Mouse (Mus musculus): ENCODE measurements at regions not wholly inside any gene's neighbourhood (a gene's known extent, or its start where the extent isn't known, plus 50 kb on each side); places are given as distances from the start of the nearest gene placed in this dataset.

- DNase-seq = no peak
Measured at GRCm38 (mm10) chr15:31965542-31965941, 211.5 kb upstream of the Tas2r119 start.

GRCm38 (mm10) chr15:31972891-31973290 is 204.2 kb upstream of the Tas2r119 start:
- no peak for DNase-seq
- Histone ChIP-seq H3K27ac (no peak overlapping the region), H3K4me3 (no peak overlapping the region)
- no peak for TF ChIP-seq CTCF (IDR thresholded peaks at IDR 0.05)
- intact Hi-C loops (cut with DNase I) = no loop called here

More at GRCm38 (mm10) chr15:31965542-31965941, 211.5 kb upstream of the Tas2r119 start:
- Histone ChIP-seq H3K27ac (no peak overlapping the region), H3K4me3 (no peak overlapping the region)
- TF ChIP-seq CTCF (IDR thresholded peaks at IDR 0.05) = no peak
- intact Hi-C loops (cut with DNase I) = no loop called here

- no peak for DNase-seq
- no peak for TF ChIP-seq CTCF (IDR thresholded peaks at IDR 0.05)
- no peak overlapping the region for H3K4me3 ChIP-seq
- H3K27ac ChIP-seq = no peak overlapping the region
- intact Hi-C loops (cut with DNase I) = no loop called here
Measured at GRCm38 (mm10) chr15:31973889-31974288, 203.2 kb upstream of the Tas2r119 start.

GRCm38 (mm10) chr15:31976461-31976860 is 200.6 kb upstream of the Tas2r119 start:
- no peak for DNase-seq
- no peak overlapping the region for H3K27ac ChIP-seq
- no peak for TF ChIP-seq CTCF (IDR thresholded peaks at IDR 0.05)
- intact Hi-C loops (cut with DNase I) = no loop called here
- H3K4me3 ChIP-seq = no peak overlapping the region

- Histone ChIP-seq H3K27ac (no peak overlapping the region), H3K4me3 (no peak overlapping the region)
- DNase-seq = no peak
- no peak for TF ChIP-seq CTCF (IDR thresholded peaks at IDR 0.05)
- intact Hi-C loops (cut with DNase I) = no loop called here
Measured at GRCm38 (mm10) chr15:31977563-31977962, 199.5 kb upstream of the Tas2r119 start.

- TF ChIP-seq CTCF (IDR thresholded peaks at IDR 0.05) = no peak
- intact Hi-C loops (cut with DNase I) = no loop called here
Measured at GRCm38 (mm10) chr15:31979961-31980360, 197.1 kb upstream of the Tas2r119 start.

GRCm38 (mm10) chr15:31980791-31981190 is 196.3 kb upstream of the Tas2r119 start:
- DNase-seq = no peak
- intact Hi-C loops (cut with DNase I) = no loop called here
- no peak for TF ChIP-seq CTCF (IDR thresholded peaks at IDR 0.05)
- H3K27ac ChIP-seq = no peak overlapping the region
- no peak overlapping the region for H3K4me3 ChIP-seq

More at GRCm38 (mm10) chr15:31979961-31980360, 197.1 kb upstream of the Tas2r119 start:
- DNase-seq = no peak
- Histone ChIP-seq H3K27ac (no peak overlapping the region), H3K4me3 (no peak overlapping the region)

- no peak for TF ChIP-seq CTCF (IDR thresholded peaks at IDR 0.05)
- intact Hi-C loops (cut with DNase I) = no loop called here
- no peak overlapping the region for H3K4me3 ChIP-seq
- no peak for DNase-seq
- no peak overlapping the region for H3K27ac ChIP-seq
Measured at GRCm38 (mm10) chr15:31987291-31987690, 189.8 kb upstream of the Tas2r119 start.

- TF ChIP-seq CTCF (IDR thresholded peaks at IDR 0.05) = no peak
- intact Hi-C loops (cut with DNase I) = no loop called here
- H3K27ac ChIP-seq = no peak overlapping the region
- no peak for DNase-seq
- H3K4me3 ChIP-seq = no peak overlapping the region
Measured at GRCm38 (mm10) chr15:31989093-31989492, 188.0 kb upstream of the Tas2r119 start.

- TF ChIP-seq CTCF (IDR thresholded peaks at IDR 0.05) = no peak
- intact Hi-C loops (cut with DNase I) = no loop called here
- Histone ChIP-seq H3K27ac (no peak overlapping the region), H3K4me3 (no peak overlapping the region)
- no peak for DNase-seq
Measured at GRCm38 (mm10) chr15:31989593-31990290, 187.3 kb upstream of the Tas2r119 start.

GRCm38 (mm10) chr15:31997996-31998395 is 179.1 kb upstream of the Tas2r119 start:
- Histone ChIP-seq H3K4me3 (no peak overlapping the region), H3K27ac (no peak overlapping the region)
- TF ChIP-seq CTCF (IDR thresholded peaks at IDR 0.05) = no peak
- no peak for DNase-seq
- intact Hi-C loops (cut with DNase I) = no loop called here

GRCm38 (mm10) chr15:31999553-31999952 is 177.5 kb upstream of the Tas2r119 start:
- TF ChIP-seq CTCF (IDR thresholded peaks at IDR 0.05) = no peak
- Histone ChIP-seq H3K4me3 (no peak overlapping the region), H3K27ac (no peak overlapping the region)
- DNase-seq = no peak
- intact Hi-C loops (cut with DNase I) = no loop called here

- no peak for TF ChIP-seq CTCF (IDR thresholded peaks at IDR 0.05)
- intact Hi-C loops (cut with DNase I) = no loop called here
- no peak overlapping the region for H3K4me3 ChIP-seq
- no peak overlapping the region for H3K27ac ChIP-seq
- DNase-seq = peak; percentile 28
Measured at GRCm38 (mm10) chr15:32002950-32003422, 174.1 kb upstream of the Tas2r119 start.

- DNase-seq = no peak
- intact Hi-C loops (cut with DNase I) = no loop called here
- H3K4me3 ChIP-seq = no peak overlapping the region
- no peak for TF ChIP-seq CTCF (IDR thresholded peaks at IDR 0.05)
- no peak overlapping the region for H3K27ac ChIP-seq
Measured at GRCm38 (mm10) chr15:32003489-32003888, 173.6 kb upstream of the Tas2r119 start.

Measured in gastrocnemius, adult 2 months (tissue).